In the genomic region with DNA sequence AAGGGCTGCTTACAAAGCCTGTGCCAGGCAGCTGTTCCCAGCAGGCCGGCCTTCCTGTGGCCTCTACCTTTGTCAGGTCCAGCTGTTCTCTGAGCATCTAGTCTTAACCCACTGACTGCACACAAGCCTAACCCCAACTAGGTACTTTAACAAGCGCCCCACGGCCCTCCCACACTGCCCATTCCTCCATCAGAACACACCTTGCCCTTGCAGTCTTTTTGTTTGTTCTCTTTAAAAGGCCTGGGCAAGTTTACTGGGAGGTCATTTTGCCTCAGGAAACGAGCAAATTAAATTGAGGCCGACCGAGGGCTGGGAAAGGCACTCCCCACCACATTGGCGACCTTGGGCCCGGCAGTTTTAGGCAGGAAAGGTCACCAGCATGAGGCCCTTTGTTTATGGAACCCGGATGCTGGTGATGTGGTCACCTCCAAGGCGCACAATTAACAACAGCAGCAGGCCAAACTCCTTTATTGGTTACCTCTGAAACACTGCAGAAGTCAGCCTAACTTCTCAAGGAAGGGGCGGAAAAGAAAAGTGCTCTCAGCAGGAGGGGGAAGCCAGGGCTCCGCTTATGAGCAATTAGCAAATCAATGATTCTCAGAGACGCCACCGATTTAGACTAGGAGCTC, we compare ENCODE assay signal across 9 mouse cellular contexts. TPM values are rescaled to one million over a fixed set of nuclear protein-coding genes. Genes with fewer than 3 reads are reported as not detected.
DNase-seq lines count a peak whose midpoint lies in the region; ATAC-seq and TF ChIP-seq lines count a peak whose summit lies in the region.
"Had no signal": no experiment of that assay in that cellular context is flagged by ENCODE, and none has a peak within 500 bp of the region (broad histone marks: within the 10 kb centered on the region; RNA-seq: fewer than 3 reads in every experiment).

No protein-coding gene starts in this region.

- no peak for TF ChIP-seq POLR2A in cortical plate, adult 2 months (IDR thresholded peaks at IDR 0.05; ENCODE audit: extremely low read depth, insufficient read depth, low read length)

- no peak for DNase-seq in heart, postnatal 4 days
- peak; percentile 85 for DNase-seq in kidney, adult 11 months
- DNase-seq in midbrain, embryonic 14.5 days, result no peak
- DNase-seq in thymus, postnatal 25 days, result no peak
- DNase-seq in thymus, adult 18-20 months, result no peak
- no peak for DNase-seq in ovary, postnatal 36 days (ENCODE audit: low spot score)

- peaks cover 66% of the 10 kb centered on the region for H3K4me1 ChIP-seq in heart, embryonic 16.5 days (ENCODE audit: control insufficient read depth, insufficient read depth, low read length)
- H3K4me1 ChIP-seq in cortical plate, adult 2 months (ENCODE audit: control insufficient read depth, insufficient read depth, low read length), result peaks cover 2% of the 10 kb centered on the region; the same call in 1 of the 2 replicates
- H3K4me1 ChIP-seq in midbrain, embryonic 14.5 days (ENCODE audit: control insufficient read depth, insufficient read depth, low read length), result peaks cover 48% of the 10 kb centered on the region

- peak overlapping the region; percentile 56 for H3K27ac ChIP-seq in heart, embryonic 16.5 days (ENCODE audit: low read length)
- H3K27ac ChIP-seq in cortical plate, adult 2 months (ENCODE audit: insufficient read depth, low read length), result peak overlapping the region; percentile 81; the same call in 1 of the 2 replicates
- H3K27ac ChIP-seq in midbrain, embryonic 14.5 days (replicated peaks; ENCODE audit: low read depth, low read length), result 0 out of 2 replicates have a peak overlapping the region, but pooled peaks have one; percentile 13

- no peak overlapping the region for H3K4me2 ChIP-seq in heart, embryonic 16.5 days (ENCODE audit: low read depth, low read length)
- 0 out of 2 replicates have a peak overlapping the region, but pooled peaks have one; percentile 9 for H3K4me2 ChIP-seq in midbrain, embryonic 14.5 days (ENCODE audit: low read length)

- WGBS in heart, embryonic 16.5 days, result 47% methylated on average over 14 of the region's 14 CpGs
- 15% methylated on average over 14 of the region's 14 CpGs for WGBS in midbrain, embryonic 14.5 days

- no peaks in the 10 kb centered on the region for H3K9me3 ChIP-seq in heart, embryonic 16.5 days (replicated peaks; ENCODE audit: control insufficient read depth, low read length)
- H3K9me3 ChIP-seq in midbrain, embryonic 14.5 days (ENCODE audit: control insufficient read depth, low read length), result no peaks in the 10 kb centered on the region

- no peak for ATAC-seq in heart, embryonic 16.5 days (replicated peaks; ENCODE audit: extremely low read depth, insufficient read depth, low FRiP score)
- ATAC-seq in midbrain, embryonic 14.5 days (ENCODE audit: low FRiP score, low TSS enrichment), result no peak
- ATAC-seq: Patski had no signal

- peak overlapping the region; percentile 15 for H3K9ac ChIP-seq in heart, embryonic 16.5 days (ENCODE audit: low read length)
- H3K9ac ChIP-seq in midbrain, embryonic 14.5 days (replicated peaks; ENCODE audit: low read length), result no peak overlapping the region

- H3K4me3 ChIP-seq in heart, embryonic 16.5 days (ENCODE audit: low read length), result no peak overlapping the region
- no peak overlapping the region for H3K4me3 ChIP-seq in cortical plate, adult 2 months (ENCODE audit: insufficient read depth, low read length)
- no peak overlapping the region for H3K4me3 ChIP-seq in midbrain, embryonic 14.5 days (replicated peaks; ENCODE audit: low read depth, low read length)

- H3K27me3 ChIP-seq in heart, embryonic 16.5 days (ENCODE audit: control insufficient read depth, insufficient read depth, low read length), result no peaks in the 10 kb centered on the region
- H3K27me3 ChIP-seq in midbrain, embryonic 14.5 days (ENCODE audit: control insufficient read depth, insufficient read depth, low read length), result no peaks in the 10 kb centered on the region
- H3K27me3 ChIP-seq: Patski had no signal

- TF ChIP-seq CTCF in cortical plate, adult 2 months (IDR thresholded peaks at IDR 0.05; ENCODE audit: extremely low read depth, insufficient read depth, low read length), result no peak

- H3K36me3 ChIP-seq in heart, embryonic 16.5 days (ENCODE audit: control insufficient read depth, insufficient read depth), result peaks cover 5% of the 10 kb centered on the region
- peaks cover 27% of the 10 kb centered on the region for H3K36me3 ChIP-seq in midbrain, embryonic 14.5 days (ENCODE audit: control insufficient read depth, insufficient read depth, low read length)

RNA-seq across cellular contexts. Expression of a gene that starts 28.4 kb away (rescaled TPM):
- 20.3 and 20.6 TPM in 2 replicates for polyA plus RNA-seq in heart, embryonic 16.5 days (2015; fragmentation: Nextera tagmentation; extraction: Ambion mirVana)
- total RNA-seq in heart, postnatal 4 days (2021), result 100 to 1,000 TPM; 205 to 234 TPM
- 57.1 and 57.5 TPM in 2 replicates for polyA plus RNA-seq in cortical plate, adult 2 months (2012; rRNA removed)
- polyA plus RNA-seq in midbrain, embryonic 14.5 days (2014; fragmentation: Nextera tagmentation; extraction: Ambion mirVana), result 33.1 and 61.8 TPM in 2 replicates

Comparison
In these comparisons a context has a peak if more than half of its experiments do, and no peak if none do; other contexts are left out.
1. H3K27ac ChIP-seq: peak in every context shown above with its lines; median percentile 81 in cortical plate, adult 2 months; 56 in heart, embryonic 16.5 days; 13 in midbrain, embryonic 14.5 days.